8 mouse cellular contexts compared by ENCODE assay signal in genomic region chr1:193152872-193153271, GRCm38 (mm10). TPM values are rescaled to one million over a fixed set of nuclear protein-coding genes. Genes with fewer than 3 reads are reported as not detected.
DNase-seq lines count a peak whose midpoint lies in the region; ATAC-seq lines count a peak whose summit lies in the region.

Gene Irf6 (plus strand): TSS chr1:193153111.

- peak within 1 kb of the TSS; percentile 50 for H3K4me3 ChIP-seq in hindbrain, embryonic 10.5 days
- H3K4me3 ChIP-seq in limb, embryonic 12.5 days (replicated peaks): peak within 1 kb of the TSS; percentile 40
- peak within 1 kb of the TSS; percentile 12 for H3K4me3 ChIP-seq in midbrain, embryonic 12.5 days

- peak within 1 kb of the TSS; percentile 67 for H3K4me2 ChIP-seq in limb, embryonic 12.5 days
- H3K4me2 ChIP-seq in midbrain, embryonic 12.5 days (replicated peaks): peak within 1 kb of the TSS; percentile 35

- WGBS in hindbrain, embryonic 10.5 days: under 1% methylated on average over 30 of the region's 30 CpGs
- under 1% methylated on average over 30 of the region's 30 CpGs for WGBS in limb, embryonic 12.5 days
- WGBS in midbrain, embryonic 12.5 days: 2% methylated on average over 30 of the region's 30 CpGs

- peaks cover 64% of the 10 kb centered on the region for H3K27me3 ChIP-seq in hindbrain, embryonic 10.5 days (ENCODE audit: insufficient read depth, poor library complexity, severe bottlenecking)
- peaks cover 53% of the 10 kb centered on the region for H3K27me3 ChIP-seq in limb, embryonic 12.5 days
- peaks cover 58% of the 10 kb centered on the region for H3K27me3 ChIP-seq in midbrain, embryonic 12.5 days

- H3K27ac ChIP-seq in hindbrain, embryonic 10.5 days: peak within 1 kb of the TSS; percentile 5; the same call in 1 of the 2 replicates
- H3K27ac ChIP-seq in limb, embryonic 12.5 days: no peak within 1 kb of the TSS
- no peak within 1 kb of the TSS for H3K27ac ChIP-seq in midbrain, embryonic 12.5 days (replicated peaks)

- H3K36me3 ChIP-seq in hindbrain, embryonic 10.5 days: no peaks in the 10 kb centered on the region
- no peaks in the 10 kb centered on the region for H3K36me3 ChIP-seq in limb, embryonic 12.5 days
- no peaks in the 10 kb centered on the region for H3K36me3 ChIP-seq in midbrain, embryonic 12.5 days

- DNase-seq in adrenal gland, adult (ENCODE audit: inconsistent age in 2 of 2, low spot score in 1 of 2): peak; percentile 73 to 84
- DNase-seq in hindbrain, embryonic 10.5 days (ENCODE audit: low spot score): peak; percentile 46
- DNase-seq in thymus, adult 18-20 months: peak; percentile 53 to 72
- no peak for DNase-seq in cerebellum, postnatal 25 days
- DNase-seq in layer of hippocampus, adult 11-12 months (ENCODE audit: low spot score): no peak

- H3K4me1 ChIP-seq in hindbrain, embryonic 10.5 days (replicated peaks): peaks cover 25% of the 10 kb centered on the region
- peaks cover 15% of the 10 kb centered on the region for H3K4me1 ChIP-seq in limb, embryonic 12.5 days (replicated peaks)
- peaks cover 11% of the 10 kb centered on the region for H3K4me1 ChIP-seq in midbrain, embryonic 12.5 days

- H3K9ac ChIP-seq in limb, embryonic 12.5 days (replicated peaks): peak within 1 kb of the TSS; percentile 49
- no peak within 1 kb of the TSS; the same call in 1 of the 2 replicates for H3K9ac ChIP-seq in midbrain, embryonic 12.5 days (replicated peaks)

- ATAC-seq in erythroid progenitor cell, adult 5-6 weeks (replicated peaks; ENCODE audit: low FRiP score, poor library complexity, severe bottlenecking): 0 out of 2 replicates have a peak, but pooled peaks have one; percentile 39
- peak; percentile 96 for ATAC-seq in limb, embryonic 12.5 days (ENCODE audit: insufficient number of reproducible peaks, insufficient read depth, low FRiP score, low TSS enrichment, low read depth)
- peak; percentile 76 for ATAC-seq in midbrain, embryonic 12.5 days (ENCODE audit: low FRiP score, low read depth)

- H3K9me3 ChIP-seq in hindbrain, embryonic 10.5 days: no peaks in the 10 kb centered on the region
- H3K9me3 ChIP-seq in limb, embryonic 12.5 days: no peaks in the 10 kb centered on the region
- H3K9me3 ChIP-seq in midbrain, embryonic 12.5 days: no peaks in the 10 kb centered on the region

RNA-seq across cellular contexts. Expression of gene Irf6, which starts in this region (rescaled TPM):
- total RNA-seq in erythroid progenitor cell, adult 5-6 weeks (2015; ENCODE audit: low replicate concordance): not detected in 2 replicates
- 0.26 TPM in 1 of 2 replicates, not detected in the other for total RNA-seq in erythroid progenitor cell, adult 5-6 weeks (2017; ENCODE audit: low replicate concordance)
- polyA plus RNA-seq in hindbrain, embryonic 10.5 days (2016; fragmentation: Nextera tagmentation; extraction: Ambion mirVana): 3.7 and 4.9 TPM in 2 replicates
- 8.7 and 10.9 TPM in 2 replicates for polyA plus RNA-seq in limb, embryonic 12.5 days (2016; fragmentation: Nextera tagmentation; extraction: Ambion mirVana)
- 1.3 and 2.2 TPM in 2 replicates for polyA plus RNA-seq in midbrain, embryonic 12.5 days (2016; fragmentation: Nextera tagmentation; extraction: Ambion mirVana)

Comparison
In these comparisons a context has a peak if more than half of its experiments do, and no peak if none do; other contexts are left out.
1. Peak in ATAC-seq in erythroid progenitor cell, adult 5-6 weeks; RNA of the gene not detected or under 1 TPM.
2. DNase-seq: peak in adrenal gland, adult (2 of 2), hindbrain, embryonic 10.5 days (single experiment) and thymus, adult 18-20 months (2 of 2); none in cerebellum, postnatal 25 days (0 of 2) and layer of hippocampus, adult 11-12 months (single experiment).
3. ATAC-seq: peak in every context shown above with its lines; median percentile 96 in limb, embryonic 12.5 days; 76 in midbrain, embryonic 12.5 days; 39 in erythroid progenitor cell, adult 5-6 weeks.
4. Peak in every context shown above with its lines, with median percentiles within 50 percentile points of each other: H3K4me3 ChIP-seq.